Mouse (Mus musculus): ENCODE measurements around the gene 1700122O11Rik. TPM values are rescaled to one million over a fixed set of nuclear protein-coding genes. Genes with fewer than 3 reads are reported as not detected.
A peak's percentile ranks its signal among the peaks of the same experiment; 100 is the strongest.

1700122O11Rik gene
- polyA plus RNA-seq, 1 experiment: not detected

DNA sequence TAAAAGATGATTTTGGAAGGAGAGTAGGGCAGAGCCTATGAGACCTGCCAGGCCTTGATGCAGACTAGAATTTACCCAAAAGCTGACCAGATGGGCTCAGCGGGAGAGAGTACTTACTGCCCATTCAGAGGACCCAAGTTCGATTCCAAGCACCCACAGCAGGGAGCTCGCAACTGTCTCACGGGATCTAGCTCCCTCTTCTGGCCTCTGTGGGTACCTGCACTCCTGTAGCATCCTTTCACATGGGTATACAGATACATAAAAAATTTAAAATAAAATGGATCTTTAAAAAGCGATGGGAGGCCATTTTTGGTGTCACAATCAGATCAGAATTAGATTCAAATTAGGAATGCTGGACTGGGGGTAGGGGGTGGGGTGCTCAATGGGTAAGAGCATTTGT is 11.1 kb downstream of the 1700122O11Rik start:
- no peak for DNase-seq (ENCODE audit: low read depth)
- TF ChIP-seq POLR2A (IDR thresholded peaks at IDR 0.05; ENCODE audit: borderline replicate concordance, extremely low read depth, insufficient read depth, insufficient read length, poor library complexity, severe bottlenecking) (no peak), CTCF (IDR thresholded peaks at IDR 0.05; ENCODE audit: borderline replicate concordance, extremely low read depth, insufficient read depth, insufficient read length) (peak; percentile 16; the same call in 1 of the 2 replicates)

DNA sequence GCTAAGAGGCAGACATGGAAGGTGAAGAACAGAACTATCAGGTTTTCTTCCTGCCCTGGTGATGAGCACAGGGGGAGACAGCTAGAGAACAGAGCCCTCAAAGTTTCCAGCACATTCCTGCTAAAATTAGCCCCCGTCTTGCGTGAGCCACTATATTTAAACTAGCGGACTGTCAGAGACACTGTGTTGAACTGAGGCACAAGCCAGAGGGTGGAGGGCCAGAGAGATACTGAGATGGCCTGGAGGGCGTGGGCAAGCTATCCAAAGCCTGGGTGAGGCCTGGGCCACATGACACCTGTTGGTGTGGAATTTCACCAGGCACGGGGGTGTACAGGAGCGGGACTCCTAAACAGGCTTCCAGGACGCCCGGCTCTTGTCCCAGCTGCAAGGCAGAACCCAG is 14.0 kb downstream of the 1700122O11Rik start:
- no peak for TF ChIP-seq CTCF (IDR thresholded peaks at IDR 0.05; ENCODE audit: borderline replicate concordance, extremely low read depth, insufficient read depth, insufficient read length)
- TF ChIP-seq POLR2A (IDR thresholded peaks at IDR 0.05; ENCODE audit: borderline replicate concordance, extremely low read depth, insufficient read depth, insufficient read length, poor library complexity, severe bottlenecking): no peak

DNA sequence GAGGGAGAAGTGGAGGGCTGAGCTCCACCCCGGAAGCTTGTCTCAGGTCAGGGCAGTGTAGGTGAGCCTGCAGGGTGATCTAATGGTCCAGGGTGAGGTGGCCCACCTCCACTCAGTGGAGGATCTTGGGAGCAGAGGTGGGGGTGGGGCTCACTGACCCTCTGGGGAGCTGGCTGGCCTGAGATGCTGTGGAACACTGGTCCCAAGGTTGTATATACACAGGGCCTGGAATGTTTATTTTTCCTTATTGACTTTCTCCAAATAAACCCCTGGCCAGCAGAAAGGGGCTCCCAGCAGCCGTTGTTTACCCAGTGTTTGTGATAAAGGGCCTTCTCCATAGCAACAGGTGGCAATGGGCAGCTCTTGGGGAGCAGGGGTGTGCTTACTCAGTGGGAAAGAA is 18.5 kb downstream of the 1700122O11Rik start:
- DNase-seq (ENCODE audit: low read depth): no peak
- TF ChIP-seq POLR2A (IDR thresholded peaks at IDR 0.05; ENCODE audit: borderline replicate concordance, extremely low read depth, insufficient read depth, insufficient read length, poor library complexity, severe bottlenecking) (no peak), CTCF (IDR thresholded peaks at IDR 0.05; ENCODE audit: borderline replicate concordance, extremely low read depth, insufficient read depth, insufficient read length) (no peak)

More for the DNA sequence above, 14.0 kb downstream of the 1700122O11Rik start:
- no peak for DNase-seq (ENCODE audit: low read depth)

DNA sequence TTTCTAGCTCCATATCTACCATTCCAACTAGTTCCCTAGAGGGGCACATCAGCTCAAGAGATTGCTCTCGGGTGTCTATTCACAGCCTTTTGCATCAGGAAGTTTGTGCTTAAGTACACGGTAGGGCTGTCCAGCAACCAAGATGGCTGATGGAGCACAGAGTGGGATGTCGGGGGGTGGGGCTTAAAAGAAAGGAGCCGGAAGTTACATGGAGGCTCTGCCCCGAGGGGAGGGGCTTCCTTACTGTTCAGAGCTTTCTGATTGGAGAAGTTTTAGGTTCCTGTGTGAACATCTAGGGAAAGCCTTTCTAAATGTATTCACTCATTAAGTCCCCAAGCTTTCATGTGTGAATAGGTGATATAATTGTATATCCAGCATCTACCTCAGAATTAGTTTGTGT is 21.5 kb downstream of the 1700122O11Rik start:
- no peak for DNase-seq (ENCODE audit: low read depth)
- no peak for TF ChIP-seq CTCF (IDR thresholded peaks at IDR 0.05; ENCODE audit: borderline replicate concordance, extremely low read depth, insufficient read depth, insufficient read length)
- TF ChIP-seq POLR2A (IDR thresholded peaks at IDR 0.05; ENCODE audit: borderline replicate concordance, extremely low read depth, insufficient read depth, insufficient read length, poor library complexity, severe bottlenecking): no peak

DNA sequence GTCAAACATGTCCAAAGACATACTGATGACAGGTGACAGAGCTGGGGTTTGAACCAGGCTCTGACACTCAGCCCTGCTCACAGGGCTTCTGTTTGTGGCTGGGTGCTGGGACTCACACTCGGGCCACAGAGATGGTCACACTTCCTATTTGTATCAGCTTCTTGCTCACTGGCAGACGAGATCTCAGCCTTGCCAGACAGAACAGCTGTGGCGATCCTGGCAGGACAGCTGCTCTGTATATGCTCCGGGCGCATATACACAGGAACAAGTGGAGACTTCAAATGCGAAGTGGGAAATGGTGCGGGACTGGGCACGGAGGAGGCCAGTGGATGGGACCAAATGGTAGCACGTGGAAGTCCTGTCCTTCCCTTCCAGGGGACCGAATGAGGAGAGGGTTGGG is 25.5 kb downstream of the 1700122O11Rik start:
- no peak for TF ChIP-seq CTCF (IDR thresholded peaks at IDR 0.05; ENCODE audit: borderline replicate concordance, extremely low read depth, insufficient read depth, insufficient read length)
- no peak for TF ChIP-seq POLR2A (IDR thresholded peaks at IDR 0.05; ENCODE audit: borderline replicate concordance, extremely low read depth, insufficient read depth, insufficient read length, poor library complexity, severe bottlenecking)

DNA sequence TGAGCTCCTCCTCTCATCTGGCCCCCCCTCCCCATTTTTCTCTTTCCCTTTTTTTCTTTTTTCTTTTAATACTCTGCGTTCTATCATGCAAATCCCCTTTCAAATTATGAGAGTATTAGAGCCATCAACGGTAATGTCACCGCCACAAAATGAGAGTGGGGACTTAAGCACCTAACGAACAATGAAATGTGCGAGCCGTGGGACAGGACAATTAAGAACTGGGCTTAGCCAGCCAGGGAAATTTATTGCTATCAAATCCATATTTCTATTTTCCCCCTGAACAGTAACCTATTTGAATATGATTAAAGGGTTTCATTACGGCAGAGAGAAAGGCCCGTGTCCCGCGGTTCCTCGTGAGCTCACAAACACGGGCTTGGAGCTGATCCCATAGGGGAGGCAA is 27.0 kb downstream of the 1700122O11Rik start:
- peak; percentile 65 for DNase-seq (ENCODE audit: low read depth)
- TF ChIP-seq POLR2A (IDR thresholded peaks at IDR 0.05; ENCODE audit: borderline replicate concordance, extremely low read depth, insufficient read depth, insufficient read length, poor library complexity, severe bottlenecking) (no peak), CTCF (IDR thresholded peaks at IDR 0.05; ENCODE audit: borderline replicate concordance, extremely low read depth, insufficient read depth, insufficient read length) (no peak)

More for the DNA sequence above, 25.5 kb downstream of the 1700122O11Rik start:
- DNase-seq (ENCODE audit: low read depth): peak; percentile 68

DNA sequence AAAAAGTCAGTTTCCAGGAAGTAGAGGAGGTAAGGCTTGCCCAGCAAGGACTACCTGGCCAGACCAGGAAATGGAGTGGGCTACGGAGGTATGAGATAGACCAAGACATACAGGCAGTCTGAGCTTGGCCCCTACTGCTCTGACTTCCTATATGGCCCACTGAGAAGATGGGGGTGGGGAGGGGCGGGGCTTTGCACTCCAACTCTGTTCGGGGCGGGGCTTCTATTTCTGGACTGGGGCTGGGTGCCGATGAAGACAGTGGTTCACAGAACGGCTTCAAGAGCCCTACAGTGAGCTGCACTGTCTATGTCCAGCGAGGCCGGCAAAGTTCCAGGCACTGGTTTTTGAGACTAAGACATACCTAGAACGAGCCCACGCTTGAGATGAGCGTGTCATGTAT is 27.8 kb downstream of the 1700122O11Rik start:
- TF ChIP-seq POLR2A (IDR thresholded peaks at IDR 0.05; ENCODE audit: borderline replicate concordance, extremely low read depth, insufficient read depth, insufficient read length, poor library complexity, severe bottlenecking): no peak
- no peak for TF ChIP-seq CTCF (IDR thresholded peaks at IDR 0.05; ENCODE audit: borderline replicate concordance, extremely low read depth, insufficient read depth, insufficient read length)

DNA sequence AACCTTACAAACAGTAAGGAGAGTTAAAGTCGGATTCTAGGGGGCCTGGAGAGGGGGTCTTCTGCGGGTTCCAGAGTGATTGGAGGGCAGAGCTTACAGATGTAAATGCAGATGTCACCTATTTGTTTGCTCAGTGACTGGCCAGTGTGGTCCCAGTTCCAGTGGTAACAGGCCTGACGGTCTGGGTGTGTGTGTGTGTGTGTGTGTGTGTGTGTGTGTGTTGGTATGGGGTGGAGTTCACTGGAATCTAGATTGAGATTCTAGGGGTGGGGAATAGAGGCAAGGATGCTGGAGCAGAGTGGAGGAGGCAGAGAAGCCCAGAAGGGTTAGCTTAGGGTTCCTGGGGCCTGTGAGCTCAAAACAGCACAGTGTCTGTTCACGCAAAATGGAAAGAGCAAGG is 32.3 kb downstream of the 1700122O11Rik start:
- no peak for TF ChIP-seq CTCF (IDR thresholded peaks at IDR 0.05; ENCODE audit: borderline replicate concordance, extremely low read depth, insufficient read depth, insufficient read length)
- no peak for TF ChIP-seq POLR2A (IDR thresholded peaks at IDR 0.05; ENCODE audit: borderline replicate concordance, extremely low read depth, insufficient read depth, insufficient read length, poor library complexity, severe bottlenecking)
- DNase-seq (ENCODE audit: low read depth): no peak

More for the DNA sequence above, 27.8 kb downstream of the 1700122O11Rik start:
- no peak for DNase-seq (ENCODE audit: low read depth)

DNA sequence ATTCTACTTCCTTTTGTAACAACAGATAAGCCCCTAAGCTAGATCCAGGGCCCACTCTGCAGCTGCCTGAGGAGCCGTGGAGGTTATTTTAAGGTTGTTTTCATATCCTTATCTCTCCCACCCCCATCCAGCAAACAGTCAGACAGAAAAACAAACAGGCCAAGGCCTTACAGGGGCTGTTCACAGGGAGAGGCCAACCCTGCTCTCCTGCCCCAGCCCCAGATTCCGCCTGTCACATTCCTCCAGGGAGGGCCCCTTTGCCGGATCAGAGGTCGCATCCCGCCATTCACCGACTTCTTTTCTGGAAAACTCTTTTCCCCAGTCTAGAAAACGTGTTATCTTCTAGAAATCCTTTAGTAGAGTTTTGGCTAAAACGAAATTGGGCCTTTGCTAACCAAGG is 33.0 kb downstream of the 1700122O11Rik start:
- DNase-seq (ENCODE audit: low read depth): no peak
- TF ChIP-seq POLR2A (IDR thresholded peaks at IDR 0.05; ENCODE audit: borderline replicate concordance, extremely low read depth, insufficient read depth, insufficient read length, poor library complexity, severe bottlenecking): no peak
- no peak for TF ChIP-seq CTCF (IDR thresholded peaks at IDR 0.05; ENCODE audit: borderline replicate concordance, extremely low read depth, insufficient read depth, insufficient read length)

DNA sequence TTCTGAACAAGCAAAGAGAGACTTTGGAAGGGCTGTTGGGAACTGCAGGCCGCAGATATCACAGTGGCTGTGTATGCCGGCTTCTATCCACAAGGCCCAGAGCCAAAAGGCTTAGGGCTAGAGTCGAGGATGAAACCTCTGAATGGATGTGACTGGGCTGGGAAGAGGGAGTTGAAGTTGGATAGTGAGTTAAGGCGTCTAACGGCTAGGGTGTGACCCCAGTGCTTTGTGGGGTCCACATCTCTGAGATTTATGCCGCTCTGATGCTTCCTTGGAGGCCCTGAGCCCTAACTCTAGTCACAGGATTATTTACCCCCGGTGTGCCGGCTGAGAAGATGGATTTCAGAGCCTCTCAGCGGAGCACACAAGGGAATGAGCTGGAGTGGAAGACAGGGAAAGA is 33.5 kb downstream of the 1700122O11Rik start:
- DNase-seq (ENCODE audit: low read depth): no peak
- no peak for TF ChIP-seq CTCF (IDR thresholded peaks at IDR 0.05; ENCODE audit: borderline replicate concordance, extremely low read depth, insufficient read depth, insufficient read length)
- no peak for TF ChIP-seq POLR2A (IDR thresholded peaks at IDR 0.05; ENCODE audit: borderline replicate concordance, extremely low read depth, insufficient read depth, insufficient read length, poor library complexity, severe bottlenecking)

DNA sequence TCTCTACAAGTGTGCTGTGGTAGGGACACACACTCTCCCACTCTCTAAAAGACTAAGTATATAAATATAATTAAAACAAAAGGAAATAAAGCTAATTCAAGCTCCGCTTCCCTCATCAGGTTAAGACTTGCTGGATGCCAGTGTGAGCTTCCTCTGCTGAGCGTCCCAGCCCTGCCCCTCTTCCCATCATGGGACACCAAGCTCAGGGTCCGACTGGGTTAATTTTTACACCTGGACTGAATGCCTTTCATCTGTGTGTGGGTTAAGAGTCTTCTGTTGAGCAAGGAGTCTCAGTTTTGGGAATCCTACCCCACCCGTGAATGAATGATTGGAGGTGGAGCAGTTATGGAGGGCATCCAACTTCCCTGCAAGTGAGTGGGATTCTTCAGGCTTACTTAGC is 35.6 kb downstream of the 1700122O11Rik start:
- no peak for TF ChIP-seq POLR2A (IDR thresholded peaks at IDR 0.05; ENCODE audit: borderline replicate concordance, extremely low read depth, insufficient read depth, insufficient read length, poor library complexity, severe bottlenecking)
- TF ChIP-seq CTCF (IDR thresholded peaks at IDR 0.05; ENCODE audit: borderline replicate concordance, extremely low read depth, insufficient read depth, insufficient read length): no peak
- no peak for DNase-seq (ENCODE audit: low read depth)

DNA sequence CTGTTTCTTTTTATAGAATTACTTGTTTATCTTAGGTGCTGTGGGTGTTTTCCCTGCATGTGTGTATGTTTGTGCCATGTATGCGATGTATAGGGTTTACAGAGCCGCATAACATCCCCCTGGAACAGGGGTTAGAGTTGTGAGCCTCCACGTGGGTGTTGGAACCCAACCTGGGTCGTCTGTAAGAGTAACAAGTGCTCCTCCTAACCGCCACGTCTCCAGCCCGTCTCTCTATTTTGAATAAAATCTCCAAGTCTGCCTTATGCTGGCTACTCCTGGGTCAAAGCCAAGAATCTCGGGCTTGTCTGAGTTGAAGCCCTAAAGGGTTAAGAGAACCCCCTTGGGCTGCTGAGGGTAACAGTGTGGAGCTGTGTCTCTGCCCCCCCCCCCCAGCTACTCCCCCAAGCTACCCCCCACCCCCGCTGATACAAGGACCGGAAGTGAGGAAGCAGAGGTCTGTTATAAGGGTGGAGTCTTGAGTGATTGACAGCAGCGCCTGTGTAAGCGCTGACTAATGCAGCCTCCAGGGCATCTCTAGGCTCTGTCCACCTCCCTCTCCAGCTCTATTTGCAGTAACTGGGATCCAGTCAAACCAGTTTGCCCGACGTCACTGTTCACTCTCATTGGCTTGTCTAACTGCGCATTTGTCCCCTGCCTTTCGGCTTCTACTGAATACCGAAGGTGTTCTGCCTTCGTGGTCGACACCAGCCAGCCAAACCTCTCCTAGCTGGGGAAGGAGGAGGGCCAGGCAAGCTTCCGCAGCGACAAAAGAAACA is 36.3 kb downstream of the 1700122O11Rik start:
- TF ChIP-seq CTCF (IDR thresholded peaks at IDR 0.05; ENCODE audit: borderline replicate concordance, extremely low read depth, insufficient read depth, insufficient read length): no peak
- TF ChIP-seq POLR2A (IDR thresholded peaks at IDR 0.05; ENCODE audit: borderline replicate concordance, extremely low read depth, insufficient read depth, insufficient read length, poor library complexity, severe bottlenecking): no peak
- DNase-seq (ENCODE audit: low read depth): peak; percentile 92
